Mouse (Mus musculus) heart, embryonic 13.5 days (tissue): ENCODE results near the gene A930002H24Rik. TPM values are rescaled to one million over a fixed set of nuclear protein-coding genes. Genes with fewer than 3 reads are reported as not detected.

Experiments
- ATAC-seq: fragments of 200-750 bp; cut with Nextera tagmentation; 2 replicates; pipeline ENCODE4 v1.8.0; 2017; ENCODE audit warnings: moderate TSS enrichment; ENCODE audit not compliant: insufficient number of reproducible peaks, low FRiP score, low TSS enrichment; ENCODE audit errors: extremely low read depth
- H3K27ac ChIP-seq: fragments of 300-500 bp; sonication (generic); replicated peaks from 2 replicates; pipeline ENCODE4 v1.5.1; 2015; ENCODE audit warnings: moderate library complexity, mild to moderate bottlenecking, inconsistent platforms
- H3K27me3 ChIP-seq: fragments of 300-500 bp; sonication (generic); replicated peaks from 2 replicates; pipeline ENCODE4 v1.6.1; 2015; ENCODE audit warnings: mild to moderate bottlenecking, inconsistent platforms
- H3K36me3 ChIP-seq: fragments of 300-500 bp; sonication (generic); 2 replicates; pipeline ENCODE4 v1.6.1; 2015; ENCODE audit warnings: mild to moderate bottlenecking, inconsistent platforms
- H3K4me1 ChIP-seq: fragments of 300-500 bp; sonication (generic); 2 replicates; pipeline ENCODE4 v1.6.1; 2015; ENCODE audit warnings: inconsistent platforms
- H3K4me2 ChIP-seq: fragments of 300-500 bp; sonication (generic); 2 replicates; pipeline ENCODE4 v1.6.1; 2015; ENCODE audit warnings: inconsistent platforms, mild to moderate bottlenecking, moderate library complexity
- H3K4me3 ChIP-seq: fragments of 300-500 bp; sonication (generic); 2 replicates; pipeline ENCODE4 v1.5.1; 2015; ENCODE audit warnings: moderate library complexity, mild to moderate bottlenecking, inconsistent platforms
- H3K9ac ChIP-seq: fragments of 300-500 bp; sonication (generic); 2 replicates; pipeline ENCODE4 v1.6.1; 2015; ENCODE audit warnings: inconsistent platforms, mild to moderate bottlenecking, moderate library complexity
- H3K9me3 ChIP-seq: fragments of 300-500 bp; sonication (generic); 2 replicates; pipeline ENCODE4 v1.6.1; 2016; ENCODE audit warnings: inconsistent platforms
- WGBS: fragments of 180-500 bp; shearing (Covaris S2); methylation state at CpG from one replicate; pipeline ENCODE4 v1.1.7; 2015; ENCODE audit warnings: mixed read lengths; 5-methylcytosine and 5-hydroxymethylcytosine counted together
- polyA plus RNA-seq: library from polyadenylated mRNA; unstranded; fragments of >200 nt; fragmentation: Nextera tagmentation; extraction: Ambion mirVana; gene quantifications from 2 replicates; pipeline ENCODE4 v1.2.1, GENCODE M21; 2015

Gene A930002H24Rik
- polyA plus RNA-seq, 1 experiment from 2014 or later = 2.0 TPM

DNA sequence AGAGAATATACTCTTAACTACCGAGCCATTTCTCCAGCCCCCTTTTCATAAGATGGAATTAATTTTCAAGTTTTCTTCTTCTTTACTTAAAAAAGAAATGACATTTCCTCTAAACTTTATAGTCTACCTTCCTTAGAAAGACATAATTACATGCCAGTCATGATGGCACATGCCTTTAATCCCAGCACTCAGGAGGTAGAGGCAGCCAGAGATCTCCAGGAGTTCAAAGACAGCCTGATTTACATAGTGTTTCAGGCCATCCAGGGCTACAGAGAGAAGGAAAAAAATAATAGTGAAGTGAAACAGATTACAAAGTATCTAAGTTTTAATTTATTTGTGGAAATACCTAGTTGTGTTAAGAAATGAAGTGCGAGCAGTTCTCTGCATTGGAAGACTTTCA is 27.4 kb downstream of the A930002H24Rik start:
- Histone ChIP-seq H3K4me2 (no peak overlapping the region), H3K36me3 (no peaks in the 10 kb centered on the region), H3K9me3 (peaks cover 6% of the 10 kb centered on the region; the same call in 1 of the 2 replicates), H3K27ac (no peak overlapping the region), H3K9ac (no peak overlapping the region), H3K4me3 (no peak overlapping the region), H3K27me3 (no peaks in the 10 kb centered on the region), H3K4me1 (no peaks in the 10 kb centered on the region)
- WGBS = 82% methylated on average over 2 of the region's 2 CpGs
- ATAC-seq = no peak

DNA sequence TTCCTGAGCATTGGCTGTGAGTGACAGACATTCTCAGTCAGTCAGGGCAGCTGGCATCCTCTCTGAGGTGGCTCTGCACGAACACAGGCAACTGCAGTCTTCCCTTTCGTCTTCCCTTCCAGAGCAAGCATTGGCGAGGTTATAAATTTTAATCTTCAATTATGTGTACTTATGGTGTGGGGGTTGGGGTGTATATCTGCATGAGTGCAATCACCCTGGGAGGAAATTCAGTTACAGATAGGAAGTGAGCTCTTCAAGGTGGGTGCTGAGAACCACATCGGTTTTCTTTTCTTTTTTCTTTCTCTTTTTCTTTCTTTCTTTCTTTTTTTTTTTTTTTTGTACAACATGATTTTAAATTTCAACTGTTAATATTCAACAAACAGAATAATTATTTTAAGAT is 32.0 kb downstream of the A930002H24Rik start:
- Histone ChIP-seq H3K9ac (no peak overlapping the region), H3K4me3 (no peak overlapping the region), H3K27me3 (no peaks in the 10 kb centered on the region), H3K36me3 (no peaks in the 10 kb centered on the region), H3K4me2 (no peak overlapping the region), H3K4me1 (no peaks in the 10 kb centered on the region), H3K9me3 (no peaks in the 10 kb centered on the region), H3K27ac (no peak overlapping the region)
- no peak for ATAC-seq
- WGBS = 71% methylated on average over 4 of the region's 4 CpGs

DNA sequence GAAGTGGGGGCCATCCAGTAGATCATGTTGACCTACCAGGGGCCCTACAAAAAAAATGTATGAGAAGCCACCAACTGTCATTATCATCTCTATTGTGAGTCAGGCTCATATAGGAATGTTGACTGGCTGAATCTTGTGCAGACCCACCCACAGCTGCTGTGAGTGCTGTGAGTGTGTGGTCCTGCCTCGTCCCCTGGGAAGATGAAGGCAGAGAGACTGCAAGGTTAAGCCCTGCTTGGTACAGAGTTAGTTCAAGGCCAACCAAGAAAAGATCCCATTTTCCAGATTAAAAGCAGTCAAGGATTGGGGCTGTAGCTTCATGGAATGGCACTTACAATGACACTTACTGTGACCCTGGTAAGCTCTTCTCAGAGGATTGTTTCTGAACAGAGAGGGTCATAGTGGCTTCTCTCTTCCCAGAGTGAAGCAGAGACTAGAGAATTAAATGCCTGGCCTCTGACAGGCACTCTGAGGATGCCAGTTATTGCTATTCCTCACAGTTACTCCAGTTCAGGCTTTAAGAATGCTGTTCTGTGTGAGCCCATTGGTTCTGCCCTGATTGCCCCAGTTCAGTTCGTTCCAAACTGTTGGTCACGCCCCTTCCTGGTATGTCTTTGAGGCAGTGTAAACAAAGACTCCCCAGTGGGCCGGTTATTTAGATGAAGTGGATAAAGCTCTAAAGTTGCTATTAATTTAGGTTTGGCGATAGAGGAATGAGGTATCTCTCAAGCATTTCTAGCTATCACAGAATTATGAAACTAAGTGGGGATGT is 34.8 kb downstream of the A930002H24Rik start:
- ATAC-seq = no peak
- Histone ChIP-seq H3K27me3 (no peaks in the 10 kb centered on the region), H3K27ac (no peak overlapping the region), H3K9ac (no peak overlapping the region), H3K4me3 (no peak overlapping the region), H3K9me3 (no peaks in the 10 kb centered on the region), H3K4me1 (no peaks in the 10 kb centered on the region), H3K4me2 (no peak overlapping the region), H3K36me3 (no peaks in the 10 kb centered on the region)
- 57% methylated on average over 5 of the region's 5 CpGs for WGBS

DNA sequence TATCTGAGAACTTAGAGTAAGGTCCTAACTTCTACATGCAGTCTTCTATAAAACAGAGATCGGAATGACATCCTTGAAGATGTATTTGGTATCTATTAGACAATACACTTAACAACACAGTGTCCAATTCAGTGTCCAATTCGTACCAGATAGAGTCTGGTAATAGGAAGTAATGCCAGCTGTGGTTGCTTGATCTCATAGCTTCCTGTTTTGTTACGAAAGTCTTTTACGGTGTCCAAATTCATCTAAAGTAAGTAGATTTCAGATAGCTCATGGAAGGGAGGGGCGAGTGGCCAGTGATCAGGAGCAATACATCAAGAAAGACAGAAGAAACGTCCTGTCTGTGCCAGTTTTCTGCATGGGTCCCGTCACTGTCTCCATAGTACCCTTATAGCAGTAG is 36.8 kb downstream of the A930002H24Rik start:
- H3K27me3 ChIP-seq = no peaks in the 10 kb centered on the region
- H3K9me3 ChIP-seq = no peaks in the 10 kb centered on the region
- no peaks in the 10 kb centered on the region for H3K36me3 ChIP-seq
- no peaks in the 10 kb centered on the region for H3K4me1 ChIP-seq
- H3K4me3 ChIP-seq = no peak overlapping the region
- 73% methylated on average over 7 of the region's 7 CpGs for WGBS
- no peak overlapping the region for H3K9ac ChIP-seq
- ATAC-seq = no peak
- no peak overlapping the region for H3K27ac ChIP-seq
- H3K4me2 ChIP-seq = no peak overlapping the region

DNA sequence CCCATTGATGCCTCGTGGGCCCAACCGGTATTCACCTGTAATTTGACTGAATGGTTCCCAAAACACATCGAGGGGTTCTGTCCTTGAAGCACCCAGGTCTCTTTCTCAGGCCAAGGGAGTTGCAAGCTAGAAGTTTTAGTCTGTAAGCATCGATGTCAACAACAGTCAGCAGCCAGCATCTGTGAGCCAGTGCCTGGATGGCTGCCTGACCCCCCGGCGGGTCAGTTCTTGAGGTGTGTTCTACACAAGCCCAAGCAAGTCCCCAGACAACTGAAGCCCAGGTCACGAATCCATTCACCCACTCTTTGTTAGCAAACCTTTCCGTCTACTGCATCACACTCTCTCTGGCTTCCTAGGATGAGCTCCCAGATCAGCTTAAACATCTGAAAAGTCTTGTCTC is 37.4 kb downstream of the A930002H24Rik start:
- Histone ChIP-seq H3K27me3 (no peaks in the 10 kb centered on the region), H3K9me3 (no peaks in the 10 kb centered on the region), H3K4me1 (no peaks in the 10 kb centered on the region), H3K36me3 (no peaks in the 10 kb centered on the region), H3K4me3 (no peak overlapping the region), H3K9ac (no peak overlapping the region), H3K27ac (no peak overlapping the region), H3K4me2 (no peak overlapping the region)
- no peak for ATAC-seq
- WGBS = 77% methylated on average over 8 of the region's 8 CpGs

GRCm38 (mm10) chr17:63824141-63824540 is 39.5 kb downstream of the A930002H24Rik start:
- 82% methylated on average over 4 of the region's 4 CpGs for WGBS
- Histone ChIP-seq H3K4me2 (no peak overlapping the region), H3K9ac (no peak overlapping the region), H3K27me3 (no peaks in the 10 kb centered on the region), H3K36me3 (no peaks in the 10 kb centered on the region), H3K4me1 (no peaks in the 10 kb centered on the region), H3K4me3 (no peak overlapping the region), H3K9me3 (no peaks in the 10 kb centered on the region), H3K27ac (no peak overlapping the region)
- no peak for ATAC-seq

GRCm38 (mm10) chr17:63818444-63819027 is 45.1 kb downstream of the A930002H24Rik start:
- Histone ChIP-seq H3K4me2 (no peak overlapping the region), H3K36me3 (no peaks in the 10 kb centered on the region), H3K9me3 (no peaks in the 10 kb centered on the region), H3K4me3 (no peak overlapping the region), H3K27ac (no peak overlapping the region), H3K4me1 (no peaks in the 10 kb centered on the region), H3K27me3 (no peaks in the 10 kb centered on the region), H3K9ac (no peak overlapping the region)
- ATAC-seq = no peak
- 54% methylated on average over 10 of the region's 10 CpGs for WGBS

- no peaks in the 10 kb centered on the region for H3K27me3 ChIP-seq
- no peaks in the 10 kb centered on the region for H3K9me3 ChIP-seq
- H3K36me3 ChIP-seq = no peaks in the 10 kb centered on the region
- H3K27ac ChIP-seq = no peak overlapping the region
- WGBS = 74% methylated on average over 6 of the region's 6 CpGs
- no peak overlapping the region for H3K9ac ChIP-seq
- peaks cover 14% of the 10 kb centered on the region for H3K4me1 ChIP-seq
- no peak overlapping the region for H3K4me3 ChIP-seq
- ATAC-seq = no peak
- no peak overlapping the region for H3K4me2 ChIP-seq
Observed at GRCm38 (mm10) chr17:63813552-63813951, 50.0 kb downstream of the A930002H24Rik start.

Other genes with a start within 250 kb of the A930002H24Rik start
- gene Fer, start 729 bp downstream of the A930002H24Rik start, polyA plus RNA-seq = 20.0 and 24.0 TPM in 2 replicates